Mouse (Mus musculus): Measurements from ENCODE around the gene Cacna1d.

DNA sequence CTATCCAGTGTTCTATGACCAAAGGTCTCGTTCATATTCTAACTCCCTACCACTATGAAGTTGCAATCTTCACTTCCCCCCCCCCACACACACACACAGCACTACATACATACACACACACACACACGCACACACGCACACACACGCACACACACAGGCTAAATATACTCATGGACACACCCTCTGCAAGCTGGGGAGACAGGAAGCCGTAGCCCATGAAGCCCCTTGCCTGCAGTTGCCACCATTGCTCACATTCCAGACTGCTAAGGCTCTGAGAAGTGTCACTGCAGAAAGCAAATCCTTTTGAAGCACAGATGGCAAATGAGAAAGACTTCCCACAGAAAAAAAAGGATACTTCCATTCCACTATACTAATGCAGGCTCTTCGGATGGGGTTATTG is 141.0 kb downstream of the Cacna1d start:
- TF ChIP-seq CTCF (IDR thresholded peaks at IDR 0.05; ENCODE audit: low read depth, low read length) (no peak), POLR2AphosphoS5 (IDR thresholded peaks at IDR 0.05; ENCODE audit: insufficient replicate concordance, low read depth, low read length) (no peak), TAL1 (conservative IDR thresholded peaks at IDR 0.05; ENCODE audit: low read depth, low read length) (no peak), GATA1 (IDR thresholded peaks at IDR 0.05; ENCODE audit: borderline replicate concordance, low read length) (no peak), GATA2 (IDR thresholded peaks at IDR 0.05; ENCODE audit: borderline replicate concordance, low read depth, low read length) (no peak)

All from G1E (cell line).